Mouse (Mus musculus) heart, postnatal 10 days (tissue): ENCODE measurements around the gene Brdt. TPM values are rescaled to one million over a fixed set of nuclear protein-coding genes. Genes with fewer than 3 reads are reported as not detected.

Experiments
- DNase-seq, 2 experiments: peaks; one replicate each; pipeline ENCODE4 v3.0.0; 2021
- intact Hi-C: fragments of 180-260 bp; cut with DNase I; formaldehyde crosslinking; loops from one replicate; pipeline ENCODE4 v1.15.1; 2025
- total RNA-seq, 2 experiments: library from RNA; stranded (reverse); gene quantifications; 2 replicates each; pipeline ENCODE4 v1.2.3; 2021

The Brdt gene
- 1 to 10 TPM; 1.0 to 1.2 TPM for total RNA-seq

DNA sequence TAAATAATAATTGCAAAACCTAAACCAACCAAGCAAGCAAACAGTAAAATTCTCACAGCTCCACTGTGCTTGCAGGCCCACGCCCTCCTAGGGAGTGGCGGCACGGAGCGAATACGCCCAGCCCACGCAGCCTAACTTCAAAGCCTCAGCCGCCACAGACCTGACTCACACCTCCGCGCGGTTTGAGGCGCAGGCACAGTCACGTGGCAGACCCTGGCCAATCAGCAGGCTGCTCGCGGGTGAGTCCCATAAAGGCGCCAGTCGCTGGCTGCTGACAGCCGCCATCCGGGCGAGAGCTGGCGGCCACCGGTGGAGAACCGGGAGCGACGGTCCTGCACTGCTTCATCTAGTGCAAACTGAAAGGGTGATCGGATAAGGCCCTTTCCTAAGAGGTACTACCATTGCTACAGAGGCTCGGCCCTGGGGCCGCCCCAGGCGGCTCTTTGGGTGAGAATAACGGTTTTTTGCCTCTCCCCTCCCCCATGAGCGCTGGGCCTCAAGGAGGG, at the start of gene Brdt:
Brdt (plus strand) TSS at position 244 of the 506 bp plus-strand sequence.
- DNase-seq: no peak
- intact Hi-C loops: no loop called here

DNA sequence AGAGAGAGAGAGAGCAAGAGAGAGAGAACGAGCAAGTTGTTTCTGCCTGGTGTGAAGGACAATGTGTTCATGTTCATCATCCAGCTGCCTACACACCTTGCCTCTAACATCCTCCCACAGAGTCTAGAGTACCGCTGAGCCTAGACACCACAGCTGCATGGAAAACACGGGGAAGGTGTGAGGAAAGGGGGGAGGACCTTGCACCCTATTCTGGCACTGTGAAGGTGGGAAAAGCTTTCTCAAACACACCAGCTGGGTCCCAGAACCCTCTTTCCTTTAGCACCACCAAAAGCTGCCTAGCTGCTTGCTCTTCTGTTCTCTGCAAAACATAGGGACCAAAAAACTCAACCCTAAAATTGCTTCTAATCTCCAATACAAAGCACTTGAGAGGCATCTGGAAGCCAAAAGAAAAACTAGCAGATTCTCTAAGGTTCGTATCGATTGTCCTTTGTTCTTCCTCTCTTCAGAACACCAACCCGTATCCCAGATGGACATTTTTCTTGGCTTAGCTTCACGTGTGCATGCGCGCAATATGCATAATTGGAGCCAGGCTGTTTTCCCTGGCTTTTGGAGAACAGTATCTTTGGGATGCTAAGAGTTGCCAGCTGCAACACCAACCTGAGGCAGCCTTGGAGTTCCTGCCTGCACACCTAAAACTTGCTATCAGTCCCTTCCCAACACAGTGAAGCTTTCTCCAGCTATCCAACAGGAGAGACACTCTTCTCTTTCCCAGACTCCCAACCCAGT, 48.2 kb upstream of the Brdt start:
- DNase-seq: no peak

DNA sequence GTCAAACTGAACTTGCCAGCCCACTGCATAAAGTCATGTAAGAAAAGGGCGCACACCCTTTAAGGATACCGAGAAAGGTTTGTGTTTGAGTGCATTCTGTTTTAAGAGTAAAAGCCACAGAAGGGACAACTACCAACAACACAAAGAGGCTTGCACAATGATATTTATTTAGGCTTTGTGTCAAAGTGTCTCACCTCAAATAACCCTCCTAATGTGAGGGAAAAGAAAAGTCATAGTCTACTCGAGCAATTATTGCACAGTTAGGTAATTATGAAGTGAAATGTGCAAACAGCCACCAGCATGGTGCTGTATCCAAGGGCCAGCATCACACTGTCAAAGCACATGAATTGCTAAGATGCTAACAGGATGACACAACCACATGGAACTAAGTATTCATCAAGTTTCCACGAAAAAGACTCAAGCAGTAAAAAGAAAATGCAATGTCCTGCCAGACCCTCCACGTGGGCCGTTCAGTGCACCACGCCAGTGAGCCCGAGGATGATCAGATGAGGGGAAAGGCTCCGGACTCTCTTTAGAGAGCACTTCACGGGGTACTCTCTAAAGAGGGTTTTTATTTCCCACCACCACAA, 46.9 kb upstream of the Brdt start:
- intact Hi-C loops: no loop called here
- DNase-seq: no peak

More for the DNA sequence above, 48.2 kb upstream of the Brdt start:
- intact Hi-C loops: no loop called here

DNA sequence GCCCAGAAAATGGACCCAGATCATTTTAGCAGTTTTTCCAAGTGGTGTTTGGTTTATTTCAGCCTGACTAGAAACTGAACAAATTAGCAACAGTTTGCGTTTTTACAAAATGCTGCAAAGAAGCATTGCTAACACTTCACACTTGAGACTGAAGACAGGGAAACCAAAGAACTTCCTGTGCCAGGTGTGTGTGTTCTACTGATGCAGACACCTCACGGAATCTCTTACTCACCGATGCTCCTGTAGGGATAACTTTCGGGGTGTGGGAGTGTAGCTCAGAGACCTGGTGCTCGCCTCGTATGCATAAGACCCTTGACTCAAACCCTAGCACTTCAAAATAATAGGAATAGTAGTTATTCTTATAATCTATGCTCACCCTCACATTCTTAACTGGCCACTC, 45.4 kb upstream of the Brdt start:
- intact Hi-C loops: loop anchor here (5.0 kb wide), 4 partner anchors 118 to 273 kb away; no protein-coding TSS in a partner anchor
- no peak for DNase-seq

DNA sequence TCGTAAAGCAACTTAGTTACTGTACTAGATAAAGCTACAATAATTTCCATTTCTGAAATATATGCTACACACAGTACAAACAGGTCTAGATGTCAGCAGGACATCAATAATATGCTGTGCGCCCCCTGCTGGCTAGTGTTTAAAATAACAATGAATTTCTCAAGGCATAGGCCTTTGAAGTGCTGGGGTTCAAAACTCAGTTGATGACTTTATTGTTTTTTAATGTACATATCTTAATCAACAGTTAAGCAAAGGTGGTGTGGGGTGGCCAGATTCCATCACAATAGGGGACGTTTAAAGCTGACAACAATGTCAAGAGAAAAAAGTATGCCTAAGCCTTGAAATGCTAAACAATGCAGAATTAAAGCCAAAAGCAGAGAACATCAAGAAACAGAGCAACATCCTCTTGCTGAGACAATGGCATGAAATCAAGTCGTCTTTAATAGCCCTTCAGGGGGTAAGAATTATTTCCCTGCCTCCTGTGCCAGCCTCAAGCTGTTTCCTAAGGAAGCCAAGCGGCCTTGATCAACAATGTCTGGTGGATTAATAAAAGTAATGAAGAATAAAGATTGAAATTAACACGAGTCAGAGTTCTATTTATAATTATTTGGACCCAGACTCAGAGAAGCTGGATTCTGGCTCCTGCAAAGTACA, 43.6 kb upstream of the Brdt start:
- intact Hi-C loops: loop anchor here (2.0 to 5.0 kb wide), 5 partner anchors 120 to 275 kb away; no protein-coding TSS in a partner anchor

DNA sequence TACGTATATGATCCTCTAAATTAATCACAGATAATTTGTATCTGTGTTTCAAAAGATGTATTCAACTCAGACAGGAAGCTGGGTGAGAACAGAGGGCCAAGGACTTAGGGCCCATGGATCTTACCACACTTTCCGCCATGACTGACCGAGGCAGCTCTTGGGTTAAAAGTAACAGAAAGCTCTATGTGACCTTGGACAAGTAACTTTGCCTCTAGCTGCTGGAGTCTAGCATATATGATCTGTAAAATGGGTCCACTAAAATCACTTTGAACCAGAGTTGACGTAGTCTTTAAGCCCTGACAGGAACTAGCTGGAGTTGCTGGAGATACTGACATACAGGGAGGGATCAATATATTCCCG, 43.1 kb upstream of the Brdt start:
- intact Hi-C loops: loop anchor here (2.0 to 5.0 kb wide), 7 partner anchors 33 to 291 kb away; no protein-coding TSS in a partner anchor

More for the DNA sequence above, 43.6 kb upstream of the Brdt start:
- DNase-seq: peak; percentile 83 to 86

DNA sequence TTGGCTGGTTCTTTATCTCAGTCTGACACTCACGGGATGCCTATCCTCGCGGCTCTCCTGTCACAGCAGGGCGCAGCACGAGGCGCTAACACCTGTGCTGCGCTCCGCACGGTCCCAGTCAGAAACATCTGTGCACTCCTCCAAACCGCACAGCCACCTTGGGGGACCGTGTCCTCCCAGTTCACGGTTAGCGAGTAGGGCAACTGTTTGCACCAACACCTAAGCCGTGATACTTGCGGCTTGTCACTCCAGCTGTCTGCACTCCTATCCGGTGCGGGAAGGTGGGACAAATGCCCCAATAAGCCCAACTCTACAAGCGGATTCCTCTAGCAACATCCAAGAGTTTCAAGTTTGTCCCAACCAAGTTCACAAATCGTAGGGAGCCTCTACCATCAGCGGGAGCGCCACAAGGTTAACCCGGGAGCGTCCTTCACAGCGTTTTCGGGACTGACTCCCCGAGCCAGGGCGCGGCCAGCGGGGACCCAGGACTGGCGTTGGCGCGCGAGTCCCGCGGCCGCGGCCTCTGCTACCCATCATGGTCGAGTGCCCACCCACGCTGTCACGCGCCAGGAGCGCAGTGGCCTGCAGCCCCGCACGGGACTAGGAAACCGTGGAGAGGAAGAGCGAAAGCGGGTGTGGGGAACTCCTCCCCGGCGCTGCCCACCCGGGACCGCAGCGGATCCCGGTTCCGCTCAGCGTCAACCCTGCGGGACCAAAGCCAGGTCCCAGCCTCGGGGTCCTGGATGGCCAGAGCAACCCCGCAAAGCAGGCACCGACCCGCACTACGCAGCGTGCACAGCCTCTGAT, 42.3 kb upstream of the Brdt start:
- DNase-seq: no peak
- intact Hi-C loops: loop anchor here (2.0 to 5.0 kb wide), 6 partner anchors 32 to 292 kb away; no protein-coding TSS in a partner anchor

More for the DNA sequence above, 43.1 kb upstream of the Brdt start:
- no peak for DNase-seq

DNA sequence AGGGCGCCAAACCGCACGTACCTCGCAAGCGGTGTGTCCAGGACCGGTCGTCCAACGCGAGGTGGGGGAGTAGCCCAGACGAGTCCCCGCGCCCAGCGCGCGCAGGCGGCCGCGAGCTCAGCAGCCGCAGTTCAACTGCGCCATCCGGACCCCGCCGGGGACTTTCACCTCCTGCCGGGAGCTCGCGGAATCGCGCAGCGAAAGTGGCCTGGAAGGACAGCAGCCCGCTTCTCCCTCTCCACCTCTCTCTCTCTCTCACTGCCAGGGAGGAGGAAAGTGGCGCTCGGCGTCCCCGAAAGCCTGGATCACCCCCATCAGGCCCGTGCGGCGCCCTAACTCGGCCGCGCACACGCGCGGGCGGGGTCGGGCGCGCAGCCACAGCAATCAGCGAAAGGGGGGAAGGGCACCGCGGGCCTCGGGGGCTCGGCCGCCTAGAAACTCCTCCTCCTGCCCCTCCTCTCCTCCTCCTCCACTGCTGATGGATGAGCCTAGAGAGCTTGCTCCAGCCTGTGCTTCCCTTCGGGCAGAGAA, 41.7 kb upstream of the Brdt start, which contains the start of gene Tgfbr3:
Tgfbr3 (minus strand) TSS at position 396 of the 531 bp plus-strand sequence.
- peak; percentile 90 to 92 for DNase-seq
- intact Hi-C loops: loop anchor here (2.0 to 5.0 kb wide), 6 partner anchors 32 to 292 kb away; no protein-coding TSS in a partner anchor

DNA sequence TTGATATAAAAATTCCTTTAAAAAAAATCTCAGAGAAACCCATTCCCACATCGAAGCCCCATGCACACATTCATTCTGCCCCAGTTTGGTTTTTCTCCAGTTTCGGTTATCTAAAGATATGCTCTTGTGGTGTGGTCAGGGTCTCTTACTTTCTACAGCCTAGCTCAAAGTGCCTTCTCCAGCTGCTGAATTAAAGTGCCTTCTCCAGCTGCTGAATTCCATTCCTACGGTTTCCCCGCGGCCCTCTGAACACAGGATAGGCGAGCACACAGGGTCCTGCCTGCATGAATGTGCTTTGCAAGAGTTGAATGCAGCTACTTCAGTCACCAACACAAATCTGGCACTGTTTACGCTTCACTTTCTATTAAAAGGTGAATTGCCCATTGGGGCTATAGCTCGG, 41.0 kb upstream of the Brdt start:
- DNase-seq: no peak
- intact Hi-C loops: loop anchor here (2.0 to 5.0 kb wide), 6 partner anchors 31 to 293 kb away; no protein-coding TSS in a partner anchor

DNA sequence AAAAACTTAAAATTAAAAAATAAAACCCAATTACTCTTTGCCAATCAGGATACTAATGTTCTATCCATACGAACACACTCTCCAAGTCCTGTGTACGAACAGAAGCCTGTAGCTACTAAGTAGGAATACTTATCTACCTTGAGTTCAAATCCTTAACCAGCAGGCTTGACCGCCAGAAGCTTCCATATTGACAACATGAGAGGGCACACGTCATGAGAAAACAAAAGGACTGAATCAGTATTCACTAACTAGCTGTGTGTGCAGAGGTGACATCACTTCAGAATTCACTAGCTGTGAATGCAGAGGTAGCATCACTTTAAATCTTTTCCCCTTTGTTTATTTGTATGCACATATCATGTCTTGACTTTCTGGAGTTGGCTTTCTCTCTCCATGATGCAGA, 36.9 kb upstream of the Brdt start:
- DNase-seq: no peak
- intact Hi-C loops: no loop called here

DNA sequence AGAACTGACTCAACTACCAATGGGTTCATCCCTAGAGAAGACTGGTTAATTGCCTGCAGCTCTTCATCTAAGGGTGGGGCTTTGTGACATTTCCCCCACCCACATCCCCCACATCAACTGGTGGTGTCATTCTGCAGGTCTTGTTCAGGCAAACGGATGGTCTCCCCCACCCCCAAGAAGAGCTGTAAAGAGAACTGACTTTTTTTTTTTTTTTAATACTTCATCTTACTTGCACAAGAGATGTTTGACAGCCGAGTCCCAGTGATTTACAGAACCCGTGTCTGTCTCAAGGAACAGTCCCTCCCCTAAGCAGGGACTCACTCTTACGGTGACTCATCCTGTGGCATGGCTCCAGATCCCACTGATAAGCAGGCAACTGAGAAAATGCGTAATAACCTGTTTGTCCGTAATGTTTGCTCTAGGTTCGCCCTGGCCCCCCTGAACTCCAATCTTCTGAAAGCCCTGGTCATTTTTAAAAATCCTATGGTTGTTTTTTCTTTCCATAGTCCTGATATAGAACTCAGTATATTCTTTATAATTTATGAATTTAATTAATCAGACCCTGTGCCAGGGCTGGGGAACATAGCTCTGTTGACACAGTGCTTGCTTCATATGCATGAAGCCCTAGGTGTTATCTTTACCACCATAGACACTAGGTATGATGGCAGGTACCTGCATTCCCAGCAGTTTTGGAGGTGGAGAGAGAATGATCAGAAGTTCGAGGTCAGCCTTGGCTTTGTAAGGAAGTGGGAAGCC, 35.7 kb upstream of the Brdt start:
- no peak for DNase-seq
- intact Hi-C loops: no loop called here

DNA sequence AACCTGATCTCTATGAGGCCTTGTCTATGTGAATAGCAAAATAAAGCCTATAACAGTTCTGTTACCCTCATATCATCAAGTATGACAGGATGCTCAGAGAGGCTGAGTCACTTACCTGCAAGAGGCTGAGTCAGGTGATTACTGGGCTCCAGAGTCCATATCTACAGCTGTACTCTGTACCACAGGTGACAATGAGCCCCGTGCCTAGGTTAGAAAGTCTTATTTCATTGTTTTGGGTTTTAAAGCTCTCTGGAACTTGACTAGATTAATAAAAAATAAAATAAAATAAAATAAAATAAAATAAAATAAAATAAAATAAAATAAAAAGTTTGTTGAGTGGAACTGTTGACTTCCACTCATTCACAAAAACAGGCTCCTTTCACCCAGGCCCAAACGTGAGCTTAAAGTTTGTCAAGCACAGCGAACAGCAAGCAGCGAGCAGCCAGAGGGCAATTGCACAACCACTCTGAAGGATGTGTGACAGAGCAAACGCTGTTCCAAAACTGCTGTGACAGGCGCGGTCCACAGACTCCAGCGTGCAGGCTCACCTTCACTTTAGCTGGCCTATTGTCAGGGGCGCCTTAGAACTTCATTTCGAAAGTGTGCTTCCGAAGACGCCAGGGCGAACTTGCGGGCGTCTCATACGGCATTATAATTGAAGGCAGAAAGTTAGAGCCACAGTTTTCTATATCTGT, 35.0 kb upstream of the Brdt start:
- DNase-seq: no peak
- intact Hi-C loops: no loop called here

DNA sequence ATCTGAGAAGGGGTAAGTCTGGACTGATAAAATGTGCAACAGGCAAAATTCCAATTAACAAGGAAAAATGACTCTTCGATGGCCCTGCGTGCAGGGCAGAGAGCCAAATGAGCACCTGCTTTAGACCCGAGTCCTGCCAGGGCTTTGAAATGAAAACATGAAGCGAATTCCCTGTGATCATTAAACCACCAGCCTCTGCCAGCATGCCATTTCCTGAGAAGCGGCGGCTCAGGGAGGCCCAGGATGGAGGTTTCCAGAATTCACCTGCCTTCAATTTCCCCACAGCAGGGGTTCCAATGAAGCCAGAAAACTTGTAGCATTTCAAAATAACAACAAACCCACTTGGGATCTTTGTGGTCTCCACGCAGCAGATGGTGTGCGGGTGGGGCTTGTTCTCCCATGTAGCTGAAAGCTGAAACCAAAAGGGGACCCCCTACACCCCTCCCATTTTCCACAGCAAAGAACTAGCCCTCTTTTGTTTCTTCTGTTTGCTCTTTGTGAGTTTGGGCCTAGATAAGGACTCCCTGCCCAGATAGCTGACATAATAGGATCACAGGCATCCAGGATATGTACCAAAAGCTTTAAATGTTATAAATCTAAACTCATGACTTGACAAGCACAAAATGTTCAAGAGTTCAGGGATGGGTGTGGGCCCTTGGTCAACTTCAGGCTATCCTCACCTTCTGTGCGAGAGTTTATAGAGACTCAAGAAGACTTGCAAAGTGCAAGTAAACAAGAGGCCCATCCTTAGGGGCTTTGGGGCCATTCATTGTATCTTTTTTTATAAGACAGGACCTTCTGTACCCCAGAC, 34.2 kb upstream of the Brdt start:
- intact Hi-C loops: no loop called here
- DNase-seq: no peak

DNA sequence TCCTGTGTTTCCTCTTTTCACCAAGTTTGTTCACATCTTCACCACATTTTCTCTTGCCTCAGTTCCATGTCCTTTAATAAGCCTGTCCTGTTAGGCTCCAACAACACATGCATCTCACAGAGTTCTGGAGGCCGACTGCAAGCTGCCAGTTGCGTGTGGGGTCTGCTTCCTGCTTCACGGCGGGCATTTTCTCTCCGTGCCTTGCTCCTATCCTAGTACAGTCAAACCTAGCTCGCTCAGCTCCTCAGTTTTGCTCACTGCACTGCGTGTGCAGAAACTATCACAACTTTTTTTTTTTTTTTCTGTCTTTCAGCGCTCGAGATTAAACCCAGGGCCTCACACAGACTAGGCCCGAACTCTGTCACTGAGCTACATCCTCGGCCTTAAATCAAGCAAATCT, 32.1 kb upstream of the Brdt start:
- intact Hi-C loops: no loop called here
- no peak for DNase-seq

DNA sequence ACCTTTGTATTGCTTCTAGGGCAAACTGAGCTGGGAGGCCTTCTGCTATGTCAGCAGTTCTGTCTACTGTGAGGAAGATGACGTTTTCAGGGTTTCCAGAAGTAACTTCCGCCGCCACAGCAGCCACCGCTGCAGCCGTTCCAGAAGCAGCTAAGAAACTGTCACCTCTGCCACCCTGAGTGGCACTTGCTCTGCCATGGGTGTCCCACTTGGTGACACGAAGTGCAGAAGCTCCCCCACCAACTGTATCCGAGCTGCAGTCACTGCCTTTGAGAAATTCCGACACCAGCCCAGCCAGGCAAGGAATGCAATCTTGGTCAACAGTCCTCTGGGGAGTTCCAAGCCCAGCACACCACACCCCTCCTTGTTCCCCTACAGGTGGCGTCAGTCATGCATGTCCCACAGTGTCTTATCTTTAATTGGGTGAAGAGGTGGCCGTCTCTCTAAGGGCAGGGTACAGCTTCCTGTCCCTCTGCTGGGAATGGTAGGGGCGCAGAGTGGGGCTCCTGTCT, 27.6 kb upstream of the Brdt start:
- peak; percentile 25 to 29 for DNase-seq
- intact Hi-C loops: no loop called here

DNA sequence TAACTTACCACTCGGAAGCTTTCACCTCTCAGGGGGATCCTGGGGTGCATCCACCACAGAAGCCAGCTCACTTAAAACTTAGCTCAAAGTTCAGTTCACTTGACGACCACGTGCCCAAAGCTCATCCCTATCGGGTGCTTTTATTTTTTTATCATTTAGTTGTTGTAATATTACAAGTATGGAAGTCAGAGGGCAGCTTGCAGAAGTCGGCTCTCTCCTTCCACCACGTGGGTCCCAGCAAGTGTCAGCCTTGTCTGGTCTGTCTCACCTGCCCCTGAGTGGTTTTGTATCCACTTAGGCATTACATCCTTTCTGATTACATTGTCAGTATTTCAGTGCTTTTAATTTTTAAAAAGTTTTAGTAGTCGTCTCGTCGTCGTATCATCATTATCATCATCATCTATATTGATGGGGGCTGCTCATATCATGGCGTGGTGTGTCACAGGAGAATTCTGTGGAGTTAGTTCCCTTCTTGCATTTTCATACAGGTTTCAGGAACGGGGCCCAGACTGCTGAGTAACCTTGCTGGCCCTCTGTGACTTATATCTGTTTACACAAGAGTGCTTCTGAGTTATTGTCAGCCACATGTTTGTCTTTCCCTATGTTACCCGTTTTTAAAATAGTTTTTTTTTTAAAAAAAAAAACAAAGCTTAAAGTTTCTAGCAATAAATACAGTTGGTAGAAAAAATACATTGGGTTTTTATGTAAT, 26.7 kb upstream of the Brdt start:
- no peak for DNase-seq
- intact Hi-C loops: no loop called here

DNA sequence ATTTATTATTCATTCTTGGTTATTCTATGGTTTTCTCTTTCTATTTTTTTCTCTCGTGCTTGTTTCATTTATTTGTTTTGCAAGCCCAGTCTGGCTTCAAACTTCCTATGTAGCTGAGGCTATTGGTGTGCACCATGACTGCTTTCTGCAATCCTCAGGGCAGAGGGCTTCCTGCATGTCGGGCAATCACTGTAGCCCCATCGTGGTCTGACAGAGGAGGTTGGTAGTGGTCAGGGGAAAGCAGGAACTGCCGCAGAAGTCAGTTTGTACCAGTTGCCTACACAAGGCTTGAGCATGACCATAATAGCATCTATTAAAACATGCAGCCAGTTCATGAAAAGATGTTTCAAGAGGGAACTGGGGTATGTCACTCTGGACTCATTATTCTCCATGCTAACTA, 23.5 kb upstream of the Brdt start:
- intact Hi-C loops: no loop called here
- no peak for DNase-seq
